Mouse (Mus musculus) mouse trophoblast stem cell (cell line): ENCODE data around the gene Gm21170.
"Not testable (repeated sequence)": the region's sequence is repeated elsewhere in the genome, so short reads cannot be mapped to it uniquely, and the experiment has no call there.

Experiments used
- in situ Hi-C, 2 experiments: fragments of 300-500 bp; cut with MseI, MboI; formaldehyde crosslinking; loops; 2 replicates in 1 of 2; 3 replicates in 1 of 2; pipeline ENCODE4 v1.15.1; 2025

Gene Gm21170

GRCm38 (mm10) chrY:47690998-47691397 lies at the start of gene Gm21170:
Gene Gm21170, minus strand, starts transcription at chrY:47691098.
- in situ Hi-C loops, result not testable (repeated sequence)
